Mouse (Mus musculus) embryonic fibroblast, embryonic 13.5 days (primary cell): ENCODE results near the gene Cyp27b1. TPM values are rescaled to one million over a fixed set of nuclear protein-coding genes. Genes with fewer than 3 reads are reported as not detected.

ENCODE experiments used
- H3K27ac ChIP-seq: 2 replicates; pipeline ENCODE4 v1.5.1; 2012; ENCODE audit warnings: low read length, control low read depth, inconsistent platforms; ENCODE audit not compliant: insufficient read depth
- H3K4me1 ChIP-seq: 2 replicates; pipeline ENCODE4 v1.6.1; 2011; ENCODE audit warnings: low read length; ENCODE audit not compliant: control insufficient read depth, insufficient read depth
- H3K4me3 ChIP-seq: 2 replicates; pipeline ENCODE4 v1.5.1; 2011; ENCODE audit warnings: mild to moderate bottlenecking, control low read depth, low read length; ENCODE audit not compliant: insufficient read depth
- CTCF ChIP-seq: IDR thresholded peaks from 2 replicates; pipeline ENCODE4 v1.5.1; 2011; ENCODE audit warnings: mild to moderate bottlenecking, control low read depth, low read length, moderate library complexity, borderline replicate concordance; ENCODE audit not compliant: insufficient read depth
- POLR2A ChIP-seq: IDR thresholded peaks from 2 replicates; pipeline ENCODE4 v1.6.1; 2011; ENCODE audit warnings: low read depth, mild to moderate bottlenecking, control low read depth, low read length, moderate library complexity
- polyA plus RNA-seq: library from polyadenylated mRNA; stranded (reverse); fragments of >200 nt; gene quantifications from 2 replicates; pipeline ENCODE4 v1.2.4, GENCODE M21; 2011; ENCODE audit warnings: low read depth; ENCODE audit not compliant: missing spikeins, insufficient read length

The Cyp27b1 gene
- polyA plus RNA-seq, 1 experiment: not detected

GRCm38 (mm10) chr10:127081996-127082620 lies 34.1 kb downstream of the Cyp27b1 start:
- TF ChIP-seq POLR2A: no peak
- no peak for TF ChIP-seq CTCF
- H3K27ac ChIP-seq: no peak overlapping the region
- 0 out of 2 replicates have a peak, but pooled peaks cover 1% of the 10 kb centered on the region for H3K4me1 ChIP-seq
- no peak overlapping the region for H3K4me3 ChIP-seq

- TF ChIP-seq CTCF (no peak), POLR2A (no peak)
- 0 out of 2 replicates have a peak, but pooled peaks cover 1% of the 10 kb centered on the region for H3K4me1 ChIP-seq
These were observed 35.4 kb downstream of the Cyp27b1 start for GRCm38 (mm10) chr10:127083292-127083914.

GRCm38 (mm10) chr10:127083915-127084306 lies 35.9 kb downstream of the Cyp27b1 start:
- TF ChIP-seq POLR2A (no peak), CTCF (no peak)
- Histone ChIP-seq H3K27ac (no peak overlapping the region), H3K4me3 (no peak overlapping the region), H3K4me1 (no peaks in the 10 kb centered on the region)

More at GRCm38 (mm10) chr10:127083292-127083914, 35.4 kb downstream of the Cyp27b1 start:
- no peak overlapping the region for H3K4me3 ChIP-seq
- no peak overlapping the region for H3K27ac ChIP-seq

- TF ChIP-seq CTCF: no peak
- no peak for TF ChIP-seq POLR2A
- no peak overlapping the region for H3K4me3 ChIP-seq
These were observed 37.0 kb downstream of the Cyp27b1 start for GRCm38 (mm10) chr10:127085052-127085451.

GRCm38 (mm10) chr10:127085633-127086032 lies 37.6 kb downstream of the Cyp27b1 start:
- Histone ChIP-seq H3K4me1 (no peaks in the 10 kb centered on the region), H3K4me3 (no peak overlapping the region), H3K27ac (no peak overlapping the region)
- no peak for TF ChIP-seq CTCF

More at GRCm38 (mm10) chr10:127085052-127085451, 37.0 kb downstream of the Cyp27b1 start:
- no peak overlapping the region for H3K27ac ChIP-seq
- no peaks in the 10 kb centered on the region for H3K4me1 ChIP-seq

GRCm38 (mm10) chr10:127090560-127091411 lies 42.7 kb downstream of the Cyp27b1 start:
- Histone ChIP-seq H3K27ac (no peak overlapping the region), H3K4me3 (no peak overlapping the region), H3K4me1 (peaks cover 7% of the 10 kb centered on the region)
- no peak for TF ChIP-seq CTCF
- TF ChIP-seq POLR2A: no peak

GRCm38 (mm10) chr10:127091507-127092396 lies 43.7 kb downstream of the Cyp27b1 start:
- Histone ChIP-seq H3K4me3 (no peak overlapping the region), H3K4me1 (peaks cover 7% of the 10 kb centered on the region), H3K27ac (no peak overlapping the region)
- TF ChIP-seq CTCF (no peak), POLR2A (no peak)

GRCm38 (mm10) chr10:127092742-127093141 lies 44.7 kb downstream of the Cyp27b1 start:
- H3K4me1 ChIP-seq: peaks cover 7% of the 10 kb centered on the region
- no peak overlapping the region for H3K4me3 ChIP-seq
- no peak for TF ChIP-seq CTCF
- TF ChIP-seq POLR2A: no peak

GRCm38 (mm10) chr10:127094382-127094802 lies 46.3 kb downstream of the Cyp27b1 start:
- Histone ChIP-seq H3K27ac (no peak overlapping the region), H3K4me3 (no peak overlapping the region), H3K4me1 (peaks cover 7% of the 10 kb centered on the region)
- no peak for TF ChIP-seq POLR2A
- no peak for TF ChIP-seq CTCF

More at GRCm38 (mm10) chr10:127092742-127093141, 44.7 kb downstream of the Cyp27b1 start:
- no peak overlapping the region for H3K27ac ChIP-seq
